Mouse (Mus musculus): ENCODE measurements around the gene Ssh2. TPM values are rescaled to one million over a fixed set of nuclear protein-coding genes. Genes with fewer than 3 reads are reported as not detected.
"Not testable (repeated sequence)": the region's sequence is repeated elsewhere in the genome, so short reads cannot be mapped to it uniquely, and the experiment has no call there.

Ssh2 gene
- polyA plus RNA-seq, 1 experiment from 2014 or later, result 8.2 TPM

GRCm38 (mm10) chr11:77231514-77231913 is 15.4 kb downstream of the Ssh2 start:
- Histone ChIP-seq H3K27ac (replicated peaks) (no peak overlapping the region), H3K4me3 (replicated peaks) (no peak overlapping the region), H3K9ac (no peak overlapping the region), H3K4me2 (replicated peaks) (no peak overlapping the region), H3K27me3 (no peaks in the 10 kb centered on the region), H3K4me1 (no peaks in the 10 kb centered on the region), H3K9me3 (replicated peaks) (no peaks in the 10 kb centered on the region), H3K36me3 (no peaks in the 10 kb centered on the region)
- 89% methylated on average over 2 of the region's 2 CpGs for WGBS
- no peak for ATAC-seq (ENCODE audit: insufficient number of reproducible peaks, low FRiP score, low TSS enrichment, low read depth)

GRCm38 (mm10) chr11:77235267-77235666 is 19.2 kb downstream of the Ssh2 start:
- no peaks in the 10 kb centered on the region for H3K9me3 ChIP-seq (replicated peaks)
- no peak for ATAC-seq (ENCODE audit: insufficient number of reproducible peaks, low FRiP score, low TSS enrichment, low read depth)
- 96% methylated on average over 1 of the region's 1 CpGs for WGBS
- H3K27ac ChIP-seq (replicated peaks), result no peak overlapping the region
- H3K36me3 ChIP-seq, result no peaks in the 10 kb centered on the region
- H3K9ac ChIP-seq, result no peak overlapping the region
- H3K4me2 ChIP-seq (replicated peaks), result no peak overlapping the region
- H3K4me1 ChIP-seq, result no peaks in the 10 kb centered on the region
- H3K4me3 ChIP-seq (replicated peaks), result no peak overlapping the region
- H3K27me3 ChIP-seq, result no peaks in the 10 kb centered on the region

GRCm38 (mm10) chr11:77239658-77240345 is 23.7 kb downstream of the Ssh2 start:
- Histone ChIP-seq H3K4me3 (replicated peaks) (no peak overlapping the region), H3K36me3 (no peaks in the 10 kb centered on the region)

GRCm38 (mm10) chr11:77240466-77241246 is 24.6 kb downstream of the Ssh2 start:
- Histone ChIP-seq H3K4me1 (peaks cover 3% of the 10 kb centered on the region; the same call in 1 of the 2 replicates), H3K9ac (no peak overlapping the region), H3K36me3 (no peaks in the 10 kb centered on the region), H3K27ac (replicated peaks) (no peak overlapping the region), H3K4me2 (replicated peaks) (no peak overlapping the region), H3K4me3 (replicated peaks) (no peak overlapping the region), H3K27me3 (no peaks in the 10 kb centered on the region), H3K9me3 (replicated peaks) (no peaks in the 10 kb centered on the region)
- no peak for ATAC-seq (ENCODE audit: insufficient number of reproducible peaks, low FRiP score, low TSS enrichment, low read depth)
- WGBS, result 76% methylated on average over 7 of the region's 7 CpGs

More at GRCm38 (mm10) chr11:77239658-77240345, 23.7 kb downstream of the Ssh2 start:
- no peak overlapping the region for H3K27ac ChIP-seq (replicated peaks)
- no peak overlapping the region for H3K9ac ChIP-seq
- no peaks in the 10 kb centered on the region for H3K27me3 ChIP-seq
- H3K4me1 ChIP-seq, result peaks cover 3% of the 10 kb centered on the region; the same call in 1 of the 2 replicates
- no peaks in the 10 kb centered on the region for H3K9me3 ChIP-seq (replicated peaks)
- no peak overlapping the region for H3K4me2 ChIP-seq (replicated peaks)
- 71% methylated on average over 1 of the region's 1 CpGs for WGBS
- ATAC-seq (ENCODE audit: insufficient number of reproducible peaks, low FRiP score, low TSS enrichment, low read depth), result no peak

DNA sequence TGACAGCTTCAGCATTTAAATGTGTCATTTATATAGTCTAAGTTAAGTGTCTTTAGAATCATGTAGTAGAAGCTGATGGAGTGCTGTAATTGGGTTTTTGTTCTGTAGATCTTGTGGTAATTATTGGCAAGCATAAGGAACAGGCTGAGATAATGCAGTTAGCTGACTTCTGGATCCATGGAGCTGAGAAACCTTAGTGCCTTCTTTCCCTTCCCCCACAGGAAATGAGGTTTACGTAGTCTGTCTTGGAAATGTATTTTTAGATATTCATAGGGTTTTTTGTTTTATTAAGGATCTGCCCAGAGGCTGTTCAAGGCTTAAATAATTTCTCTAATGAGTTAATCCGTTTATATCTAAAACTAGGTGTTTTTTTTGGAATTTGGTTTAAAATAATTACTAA is 26.8 kb downstream of the Ssh2 start:
- Histone ChIP-seq H3K27ac (replicated peaks) (no peak overlapping the region), H3K9ac (no peak overlapping the region), H3K4me2 (replicated peaks) (no peak overlapping the region), H3K9me3 (replicated peaks) (no peaks in the 10 kb centered on the region), H3K27me3 (no peaks in the 10 kb centered on the region), H3K4me3 (replicated peaks) (no peak overlapping the region), H3K36me3 (no peaks in the 10 kb centered on the region), H3K4me1 (peaks cover 3% of the 10 kb centered on the region; the same call in 1 of the 2 replicates)
- no peak for ATAC-seq (ENCODE audit: insufficient number of reproducible peaks, low FRiP score, low TSS enrichment, low read depth)
- WGBS, result 29% methylated on average over 2 of the region's 2 CpGs

GRCm38 (mm10) chr11:77252826-77253225 is 36.7 kb downstream of the Ssh2 start:
- Histone ChIP-seq H3K27me3 (no peaks in the 10 kb centered on the region), H3K36me3 (no peaks in the 10 kb centered on the region), H3K27ac (replicated peaks) (no peak overlapping the region), H3K9me3 (replicated peaks) (no peaks in the 10 kb centered on the region), H3K9ac (no peak overlapping the region), H3K4me2 (replicated peaks) (no peak overlapping the region), H3K4me3 (replicated peaks) (no peak overlapping the region), H3K4me1 (no peaks in the 10 kb centered on the region)
- no peak for ATAC-seq (ENCODE audit: insufficient number of reproducible peaks, low FRiP score, low TSS enrichment, low read depth)
- 84% methylated on average over 2 of the region's 2 CpGs for WGBS

GRCm38 (mm10) chr11:77259441-77259840 is 43.4 kb downstream of the Ssh2 start:
- H3K27me3 ChIP-seq, result no peaks in the 10 kb centered on the region
- H3K4me1 ChIP-seq, result peaks cover 7% of the 10 kb centered on the region; the same call in 1 of the 2 replicates
- no peak overlapping the region for H3K9ac ChIP-seq
- no peaks in the 10 kb centered on the region for H3K36me3 ChIP-seq
- ATAC-seq (ENCODE audit: insufficient number of reproducible peaks, low FRiP score, low TSS enrichment, low read depth), result no peak
- no peaks in the 10 kb centered on the region for H3K9me3 ChIP-seq (replicated peaks)
- 6% methylated on average over 2 of the region's 2 CpGs for WGBS
- 0 out of 2 replicates have a peak overlapping the region, but pooled peaks have one; percentile 39 for H3K27ac ChIP-seq (replicated peaks)
- no peak overlapping the region for H3K4me2 ChIP-seq (replicated peaks)
- no peak overlapping the region for H3K4me3 ChIP-seq (replicated peaks)

GRCm38 (mm10) chr11:77267401-77267800 is 51.3 kb downstream of the Ssh2 start:
- 37% methylated on average over 2 of the region's 2 CpGs for WGBS
- Histone ChIP-seq H3K4me2 (replicated peaks) (no peak overlapping the region), H3K4me3 (replicated peaks) (no peak overlapping the region), H3K27me3 (no peaks in the 10 kb centered on the region), H3K9me3 (replicated peaks) (no peaks in the 10 kb centered on the region), H3K36me3 (no peaks in the 10 kb centered on the region), H3K9ac (no peak overlapping the region), H3K4me1 (no peaks in the 10 kb centered on the region), H3K27ac (replicated peaks) (no peak overlapping the region)
- ATAC-seq (ENCODE audit: insufficient number of reproducible peaks, low FRiP score, low TSS enrichment, low read depth), result no peak

DNA sequence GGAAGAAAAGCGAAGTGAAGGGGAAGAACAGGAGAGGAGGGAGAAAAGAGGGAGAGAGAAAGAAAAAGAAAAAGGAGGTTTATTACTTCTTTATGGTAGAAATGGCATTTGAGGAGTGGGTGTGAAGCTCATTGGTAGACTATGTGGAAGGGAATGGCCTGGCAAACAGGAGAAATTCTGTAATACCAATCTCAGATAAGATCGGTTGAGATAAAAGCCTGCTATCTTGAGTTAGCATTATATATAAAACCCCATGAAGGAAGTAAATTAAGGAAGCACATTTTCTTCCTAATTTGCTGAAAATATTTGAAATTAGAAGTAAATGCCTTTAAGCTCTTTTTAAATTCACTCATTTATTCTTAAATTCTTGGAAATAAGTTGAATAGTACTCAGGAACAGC is 59.9 kb downstream of the Ssh2 start:
- H3K27me3 ChIP-seq, result no peaks in the 10 kb centered on the region
- no peak overlapping the region for H3K4me2 ChIP-seq (replicated peaks)
- H3K36me3 ChIP-seq, result no peaks in the 10 kb centered on the region
- H3K27ac ChIP-seq (replicated peaks), result no peak overlapping the region
- no peaks in the 10 kb centered on the region for H3K4me1 ChIP-seq
- ATAC-seq (ENCODE audit: insufficient number of reproducible peaks, low FRiP score, low TSS enrichment, low read depth), result no peak
- no peak overlapping the region for H3K9ac ChIP-seq
- 66% methylated on average over 2 of the region's 2 CpGs for WGBS
- H3K4me3 ChIP-seq (replicated peaks), result no peak overlapping the region
- no peaks in the 10 kb centered on the region for H3K9me3 ChIP-seq (replicated peaks)

DNA sequence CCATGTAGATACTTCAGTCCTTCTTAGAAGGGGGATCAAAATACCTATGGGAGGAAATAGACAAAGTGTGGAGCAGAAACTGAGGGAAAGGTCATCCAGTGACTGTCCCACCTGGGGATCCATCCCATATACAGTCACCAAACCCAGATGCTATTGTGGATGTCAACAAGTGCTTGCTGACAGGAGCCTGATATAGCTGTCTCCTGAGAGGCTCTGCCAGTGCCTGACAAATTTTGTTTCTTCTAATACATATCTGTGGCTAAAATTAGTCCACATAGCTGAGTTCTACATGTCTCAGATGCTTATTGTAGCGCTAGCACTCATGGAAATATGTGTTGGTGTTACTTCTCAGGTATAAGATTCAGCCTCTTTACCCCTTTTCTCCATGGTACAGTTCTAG is 62.5 kb downstream of the Ssh2 start:
- 81% methylated on average over 1 of the region's 1 CpGs for WGBS
- H3K36me3 ChIP-seq; H3K4me3 ChIP-seq (replicated peaks); H3K27me3 ChIP-seq; H3K9ac ChIP-seq; H3K9me3 ChIP-seq (replicated peaks); H3K4me2 ChIP-seq (replicated peaks); H3K4me1 ChIP-seq; H3K27ac ChIP-seq (replicated peaks); ATAC-seq (ENCODE audit: insufficient number of reproducible peaks, low FRiP score, low TSS enrichment, low read depth): not testable (repeated sequence)

- Histone ChIP-seq H3K9me3 (replicated peaks) (no peaks in the 10 kb centered on the region), H3K4me2 (replicated peaks) (no peak overlapping the region), H3K27me3 (no peaks in the 10 kb centered on the region), H3K9ac (no peak overlapping the region), H3K36me3 (no peaks in the 10 kb centered on the region), H3K4me1 (no peaks in the 10 kb centered on the region), H3K4me3 (replicated peaks) (no peak overlapping the region), H3K27ac (replicated peaks) (no peak overlapping the region)
- 74% methylated on average over 1 of the region's 1 CpGs for WGBS
- ATAC-seq (ENCODE audit: insufficient number of reproducible peaks, low FRiP score, low TSS enrichment, low read depth), result no peak
Measured at GRCm38 (mm10) chr11:77280219-77280618, 64.1 kb downstream of the Ssh2 start.

All from embryonic facial prominence, embryonic 15.5 days (tissue).